Mouse (Mus musculus): ENCODE measurements at regions not wholly inside any gene's neighbourhood (a gene's known extent, or its start where the extent isn't known, plus 50 kb on each side); places are given as distances from the start of the nearest gene placed in this dataset.
A peak's percentile ranks its signal among the peaks of the same experiment; 100 is the strongest.
"Not testable (repeated sequence)": the region's sequence is repeated elsewhere in the genome, so short reads cannot be mapped to it uniquely, and the experiment has no call there.

DNA sequence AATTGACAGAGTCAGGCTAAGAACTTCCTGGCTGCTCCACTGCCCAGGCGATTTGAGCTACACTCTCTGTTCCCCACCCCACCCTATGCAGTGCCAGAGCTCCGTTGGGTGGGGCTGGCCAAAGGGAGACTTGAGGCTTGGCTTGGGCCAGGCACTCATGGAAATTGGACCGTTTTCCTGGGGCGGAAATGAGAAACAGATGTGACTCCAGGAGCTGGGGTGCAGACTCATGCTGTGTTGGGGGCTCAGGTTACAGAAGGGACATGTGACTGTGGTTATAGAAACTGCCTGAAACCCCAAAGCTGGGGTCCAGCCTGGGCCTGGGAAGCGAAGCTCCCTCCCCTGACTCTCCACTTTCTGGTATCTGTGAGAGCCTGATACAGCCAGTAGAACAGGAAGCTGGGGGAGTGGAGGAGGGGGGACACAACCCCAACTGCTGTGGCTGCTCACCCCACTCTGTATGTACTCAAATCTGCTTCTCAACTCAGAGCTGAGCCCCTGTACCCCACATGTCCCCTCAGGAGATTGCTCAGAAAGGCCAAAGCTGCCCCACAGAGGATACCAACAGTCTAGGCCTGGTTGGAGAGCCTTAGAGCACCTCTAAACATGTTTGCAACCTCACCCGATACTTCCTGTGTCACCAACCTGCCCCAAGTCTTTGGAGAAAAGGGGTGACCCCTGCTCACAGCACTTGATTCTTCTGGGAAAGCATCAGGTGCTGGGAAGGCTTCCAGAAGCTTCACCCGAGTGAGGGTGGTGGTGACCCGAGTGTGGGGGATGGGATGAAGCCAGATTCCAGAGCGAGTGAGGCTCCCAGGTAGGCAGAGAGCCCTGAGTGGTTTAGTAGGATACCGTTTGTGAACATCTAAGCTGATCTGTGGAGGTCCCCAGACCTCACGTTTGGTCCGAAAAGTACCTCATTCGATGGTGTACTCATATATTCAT is 142.9 kb upstream of the Haao start:
- DNase-seq (ENCODE audit: low spot score in 2 of 2): no peak

- DNase-seq (ENCODE audit: low spot score in 2 of 2): no peak
These were observed 141.1 kb upstream of the Haao start for GRCm38 (mm10) chr17:83988897-83989296.

- DNase-seq (ENCODE audit: low spot score in 2 of 2): no peak
These were observed 140.4 kb upstream of the Haao start for GRCm38 (mm10) chr17:83988165-83988564.

DNA sequence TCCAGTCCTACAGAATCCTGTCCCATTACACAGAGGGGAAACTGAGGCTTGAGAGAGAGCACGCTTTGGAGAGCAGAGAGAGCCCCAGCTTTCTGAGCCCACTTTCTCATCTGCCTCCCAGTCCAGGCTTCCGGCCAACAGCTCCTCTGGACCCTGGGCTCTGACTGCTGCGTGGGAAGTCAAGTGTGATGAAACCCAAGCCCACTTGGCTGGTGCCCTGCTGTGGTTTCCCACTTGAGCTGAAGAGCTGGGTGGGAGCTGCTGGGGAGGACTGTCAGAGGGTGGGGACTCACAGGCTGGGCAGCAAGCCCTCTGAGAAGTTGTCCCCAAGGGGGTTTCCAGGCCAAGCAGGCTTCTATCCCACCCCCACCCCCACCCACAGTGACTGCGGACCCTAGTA is 139.9 kb upstream of the Haao start:
- no peak for DNase-seq (ENCODE audit: low spot score in 2 of 2)

DNA sequence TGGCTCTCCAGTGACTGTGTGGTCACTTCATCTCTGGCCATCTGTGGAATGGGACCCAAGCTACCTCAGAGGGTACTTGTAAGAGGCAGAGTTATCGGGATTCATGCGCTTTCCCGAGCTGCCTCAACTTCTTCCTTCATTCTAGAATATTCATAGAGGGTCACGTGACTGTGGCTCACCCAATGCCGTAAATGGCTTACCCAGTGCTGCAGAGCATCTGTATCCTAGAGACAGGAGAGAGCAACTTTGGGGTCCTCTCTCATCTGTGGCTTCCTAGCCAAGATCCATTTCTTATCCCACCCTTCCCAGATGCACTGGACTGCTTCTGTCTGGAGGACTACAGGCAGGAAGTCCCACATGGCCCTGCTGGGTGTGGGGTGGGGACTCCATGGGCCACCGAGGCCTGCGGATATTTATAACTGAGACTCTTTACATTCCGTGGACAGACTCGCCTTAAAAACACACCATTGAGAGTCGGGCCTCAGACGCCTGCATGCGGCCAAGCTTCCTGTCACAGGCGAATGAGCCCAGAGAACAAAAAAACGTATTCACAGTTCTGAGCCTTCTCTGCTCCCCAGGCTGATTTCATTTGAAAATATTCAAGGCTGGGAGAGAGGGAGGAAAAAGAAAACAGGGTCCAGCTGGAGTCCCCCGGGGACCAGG is 138.3 kb upstream of the Haao start:
- no peak for DNase-seq (ENCODE audit: low spot score in 2 of 2)

DNA sequence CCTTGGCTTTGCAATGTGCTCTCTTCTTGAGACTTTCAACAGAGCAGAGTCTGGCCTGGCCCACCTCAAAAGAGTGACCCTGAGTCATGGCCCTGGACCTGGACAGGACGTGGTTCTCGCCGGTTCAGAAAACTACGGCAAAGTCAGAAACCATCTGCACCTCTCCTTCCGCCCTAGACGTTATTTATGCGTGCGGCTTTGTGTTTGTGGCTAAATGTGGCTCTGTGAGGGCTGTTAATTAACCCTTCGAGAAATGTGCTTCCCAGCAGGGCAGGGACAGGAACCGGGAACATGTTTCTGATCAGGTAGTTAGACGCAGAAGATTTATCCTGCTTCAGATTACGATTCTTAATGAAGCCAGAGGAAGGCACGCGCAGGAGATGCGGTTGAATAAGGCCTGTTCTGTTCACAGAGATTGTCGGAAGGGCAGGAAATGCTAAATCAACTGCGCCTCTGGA is 137.6 kb upstream of the Haao start:
- no peak for DNase-seq (ENCODE audit: low spot score in 2 of 2)

DNA sequence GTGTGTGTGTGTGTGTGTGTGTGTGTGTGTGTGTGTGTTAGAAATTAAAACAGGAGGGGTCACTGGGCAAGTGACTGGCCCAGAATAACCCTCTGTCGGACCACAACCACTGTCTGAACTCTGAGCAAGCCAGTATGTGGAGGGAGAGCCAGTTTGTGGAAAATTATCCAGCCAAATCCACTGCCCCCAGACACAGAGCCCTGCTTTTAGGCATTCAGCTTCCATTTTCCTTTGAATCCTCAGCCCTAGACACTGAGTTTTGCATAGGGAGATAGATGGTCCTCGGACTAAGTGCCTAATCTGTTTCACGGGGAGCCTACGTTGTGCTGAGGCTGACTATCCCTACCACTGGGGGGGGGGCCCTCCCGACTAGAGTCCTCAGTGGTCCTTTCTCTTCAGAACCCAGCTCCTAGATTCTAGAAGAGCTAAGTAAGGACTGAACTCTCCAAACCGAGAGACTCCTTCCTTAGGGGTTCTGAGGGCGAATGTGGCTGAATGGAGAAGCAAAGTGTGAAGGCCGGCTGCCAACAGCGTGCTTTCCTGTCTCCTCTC is 136.2 kb upstream of the Haao start:
- DNase-seq (ENCODE audit: low spot score in 2 of 2): no peak

GRCm38 (mm10) chr17:83983070-83983836 is 135.5 kb upstream of the Haao start:
- no peak for DNase-seq (ENCODE audit: low spot score in 2 of 2)

DNA sequence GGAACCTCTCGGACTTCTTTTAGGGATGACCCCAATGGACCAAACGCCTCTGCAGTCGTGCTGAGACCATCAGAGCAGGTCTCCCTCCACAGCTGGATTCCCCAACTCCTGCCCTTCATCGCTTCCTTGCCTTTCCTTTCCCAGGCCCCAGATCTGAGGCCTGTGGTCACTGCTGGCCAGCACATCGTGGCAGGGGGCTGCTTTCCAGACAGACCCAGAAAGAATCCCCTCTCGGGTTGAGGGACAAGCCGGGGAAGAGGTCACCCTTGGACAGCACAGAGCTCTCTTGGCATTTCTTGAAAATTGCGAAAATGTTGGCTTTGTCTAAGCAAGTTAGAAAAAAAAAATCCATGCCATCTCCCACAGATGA is 134.9 kb upstream of the Haao start:
- no peak for DNase-seq (ENCODE audit: low spot score in 2 of 2)

DNA sequence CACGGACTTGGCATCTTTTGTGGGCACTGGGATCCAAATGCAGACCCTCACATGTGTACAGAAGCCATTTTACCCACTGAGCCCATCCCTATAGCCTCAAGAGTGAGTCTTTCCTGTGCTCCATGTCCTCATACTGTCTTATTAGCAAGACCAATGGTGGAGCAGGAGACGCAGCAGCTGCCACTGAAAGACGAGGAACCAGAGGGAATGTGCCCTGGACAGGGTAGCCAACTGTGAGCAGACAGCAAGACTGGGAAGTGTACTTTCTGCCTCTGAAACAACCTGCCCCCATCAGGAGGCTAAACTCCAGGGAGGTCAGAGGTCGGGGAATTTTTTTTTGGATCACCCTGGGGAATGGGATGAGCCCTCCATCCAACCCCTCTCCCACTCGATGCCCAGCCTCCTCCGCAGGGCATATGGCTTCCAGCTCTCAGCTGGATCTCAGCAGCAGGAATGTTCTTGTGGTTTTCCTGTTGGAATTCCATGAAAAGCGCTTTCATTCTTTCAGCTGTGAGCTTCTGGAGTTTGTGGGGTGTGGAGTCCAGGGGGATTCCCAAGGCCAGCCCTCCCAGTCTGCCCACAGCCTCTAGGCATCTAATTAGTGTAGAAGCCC is 131.2 kb upstream of the Haao start:
- DNase-seq (ENCODE audit: low spot score in 2 of 2): no peak

DNA sequence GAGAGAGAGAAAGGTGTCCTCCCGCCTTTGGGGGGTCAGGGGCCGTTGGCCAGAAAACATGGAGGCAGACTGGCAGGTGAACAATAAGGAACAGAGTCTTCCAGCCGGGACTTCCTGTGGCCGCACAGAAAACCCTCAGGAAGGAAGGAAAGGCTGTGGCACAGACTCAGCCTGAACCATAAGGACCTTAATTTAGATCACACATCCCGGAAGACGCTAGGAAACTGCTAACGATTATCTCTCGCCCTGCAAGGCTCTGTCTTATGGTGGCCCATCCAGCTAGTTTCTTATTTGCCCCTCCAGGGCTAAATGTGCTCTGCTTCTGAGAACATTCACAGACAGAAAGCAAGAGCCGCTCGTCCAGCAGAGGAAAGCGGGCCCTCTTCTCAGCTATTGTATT is 130.0 kb upstream of the Haao start:
- no peak for DNase-seq (ENCODE audit: low spot score in 2 of 2)

- DNase-seq (ENCODE audit: low spot score in 2 of 2): no peak
These were observed 128.1 kb upstream of the Haao start for GRCm38 (mm10) chr17:83975813-83976212.

DNA sequence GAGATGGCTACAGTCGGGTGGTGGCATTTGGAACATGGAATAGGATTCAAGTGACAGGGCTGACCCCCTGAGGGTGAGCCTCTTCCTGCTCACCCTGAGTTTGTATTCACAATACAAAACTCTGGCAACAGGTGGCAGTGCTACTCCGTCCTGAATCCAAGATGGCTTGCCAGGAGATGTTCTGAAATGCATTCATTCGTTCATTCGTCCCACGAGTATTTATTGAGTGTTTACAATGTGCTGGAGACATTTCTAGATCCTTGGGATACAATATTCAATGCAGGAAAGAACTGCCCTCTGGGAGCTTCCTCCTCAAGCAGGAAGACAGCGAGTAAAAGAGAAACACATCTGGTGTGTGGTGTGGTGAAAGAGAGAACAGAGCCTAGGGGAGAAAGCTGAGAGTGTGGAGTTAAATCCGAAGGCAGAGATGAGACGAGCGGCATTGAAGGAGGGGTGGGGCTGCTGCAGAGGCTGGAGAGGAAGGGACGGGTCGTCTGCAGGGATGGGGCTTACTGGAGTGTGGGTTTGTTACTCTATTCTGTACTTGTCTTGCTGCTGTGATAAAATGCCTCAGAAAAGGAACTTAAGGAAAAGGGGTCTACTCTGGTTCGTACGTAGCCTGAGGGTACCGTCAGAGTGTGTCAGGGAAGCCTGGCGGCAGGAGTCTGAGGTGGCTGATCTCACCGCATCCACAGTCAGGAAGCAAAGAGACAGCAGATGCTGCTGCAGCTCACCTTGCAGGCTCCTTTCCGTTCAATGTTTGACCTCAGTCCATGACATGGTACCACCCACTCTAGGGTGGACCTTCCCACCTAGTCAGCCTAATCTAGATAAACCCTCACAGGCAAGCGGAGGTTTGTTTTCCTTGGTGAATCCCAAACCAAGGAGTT is 125.9 kb upstream of the Haao start:
- peak in 1 of 2 experiments; percentile 53 for DNase-seq (ENCODE audit: low spot score in 2 of 2)

DNA sequence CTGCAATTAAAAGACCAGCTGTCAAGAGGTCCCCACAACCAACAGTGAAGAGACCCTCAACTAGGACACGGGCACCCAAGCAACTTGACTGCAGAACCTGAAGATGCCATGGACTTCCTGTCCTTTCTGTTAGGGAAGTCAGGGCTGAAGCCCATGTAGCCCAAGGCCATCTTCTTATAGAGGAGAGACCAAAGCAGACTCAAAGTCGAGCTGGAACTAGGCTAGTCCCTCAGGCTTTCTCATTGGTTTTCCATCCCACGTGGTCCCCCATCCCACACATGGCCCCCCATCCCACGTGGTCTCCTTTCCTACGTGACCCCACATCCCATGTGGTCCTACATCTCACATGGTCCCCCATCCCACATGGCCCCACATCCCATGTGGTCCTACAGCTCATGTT is 125.1 kb upstream of the Haao start:
- no peak for DNase-seq (ENCODE audit: low spot score in 2 of 2)

DNA sequence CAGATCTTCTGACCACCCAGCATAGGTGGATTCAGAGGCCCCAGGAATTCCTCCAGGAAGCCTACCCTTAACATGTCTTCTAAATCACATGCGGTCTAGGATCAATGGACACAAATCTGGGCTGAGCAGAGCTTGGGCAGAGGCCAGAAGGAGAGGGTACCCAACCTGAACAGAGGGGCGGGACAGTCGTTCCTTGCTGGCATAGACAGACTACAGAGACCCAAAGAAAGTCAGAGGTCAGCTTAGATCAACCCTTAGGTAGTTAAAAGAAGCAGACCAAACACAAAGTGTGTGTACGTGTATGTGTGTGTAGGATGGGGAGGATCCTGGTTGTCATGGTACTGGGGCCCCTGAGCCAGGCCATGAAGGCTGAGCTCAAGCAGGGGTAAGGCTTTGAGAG is 124.7 kb upstream of the Haao start:
- no peak for DNase-seq (ENCODE audit: low spot score in 2 of 2)

DNA sequence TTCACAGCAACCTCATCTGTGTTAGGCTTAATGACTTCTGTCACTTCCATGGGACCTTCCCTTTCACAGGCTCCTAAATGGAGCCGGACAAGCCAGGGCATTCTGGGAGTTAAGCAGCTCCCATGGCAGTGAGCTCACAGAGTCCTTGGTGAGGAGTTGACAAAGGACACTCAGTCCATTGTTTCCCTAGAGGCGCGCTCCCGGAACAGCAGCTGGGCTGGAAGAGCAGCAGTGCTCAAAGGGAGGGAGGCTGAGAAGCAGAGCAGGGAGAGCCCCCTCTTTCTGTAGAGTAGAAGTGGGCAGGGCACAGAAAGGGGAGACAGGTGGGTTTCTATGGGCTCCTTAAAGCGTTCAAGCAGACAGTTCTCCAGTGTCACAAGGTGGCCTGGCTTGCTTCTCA is 124.3 kb upstream of the Haao start:
- DNase-seq (ENCODE audit: low spot score in 2 of 2): no peak

GRCm38 (mm10) chr17:83969407-83969826 is 121.7 kb upstream of the Haao start:
- DNase-seq (ENCODE audit: low spot score in 2 of 2): no peak

- DNase-seq (ENCODE audit: low spot score in 2 of 2): not testable (repeated sequence)
These were observed 120.4 kb upstream of the Haao start for GRCm38 (mm10) chr17:83968124-83968523.

- no peak for DNase-seq (ENCODE audit: low spot score in 2 of 2)
These were observed 119.2 kb upstream of the Haao start for GRCm38 (mm10) chr17:83967007-83967406.

DNA sequence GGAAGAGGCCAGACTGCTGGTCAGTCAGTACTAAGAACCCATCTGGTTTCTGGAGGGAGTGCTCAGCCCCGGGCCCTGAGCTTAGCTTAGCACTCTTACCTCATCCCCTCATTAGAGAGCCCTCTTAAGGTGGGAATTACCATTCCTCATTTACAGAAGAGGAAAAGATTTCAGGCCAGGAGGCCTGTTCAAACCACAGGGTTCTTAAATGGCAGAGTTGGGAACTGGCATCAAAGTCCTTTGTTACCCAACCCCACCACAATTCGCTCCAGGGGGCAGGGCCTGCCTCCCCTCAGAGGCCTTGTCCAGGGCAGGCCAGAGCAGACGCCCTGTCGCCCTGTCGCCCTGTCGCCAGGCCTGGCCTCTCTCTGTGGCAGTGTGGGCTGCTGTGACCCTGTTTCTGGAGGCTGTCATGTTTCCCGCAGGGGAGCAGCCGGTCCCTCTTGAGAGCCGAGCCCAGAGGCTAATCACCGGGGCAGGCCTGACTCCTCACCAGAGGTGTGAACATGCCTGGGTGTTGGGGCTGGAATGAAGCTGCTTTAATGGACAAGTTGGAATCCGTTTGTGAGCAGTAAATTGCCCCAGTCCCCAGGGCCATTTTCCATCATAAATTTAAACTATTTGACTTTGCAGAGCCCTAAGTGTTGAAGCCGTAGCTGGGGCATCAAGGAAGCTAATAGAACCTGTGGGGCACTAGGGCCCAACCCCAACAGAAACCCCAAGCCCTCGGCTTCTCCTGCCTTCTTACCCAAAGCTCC is 116.9 kb upstream of the Haao start:
- no peak for DNase-seq (ENCODE audit: low spot score in 2 of 2)

Measured in spleen, postnatal 4 days (tissue).